Mouse (Mus musculus): ENCODE measurements around the gene Zfp763. TPM values are rescaled to one million over a fixed set of nuclear protein-coding genes. Genes with fewer than 3 reads are reported as not detected.
"Not testable (repeated sequence)": the region's sequence is repeated elsewhere in the genome, so short reads cannot be mapped to it uniquely, and the experiment has no call there.

Zfp763 gene
- 12.6 and 16.2 TPM in 2 replicates for polyA plus RNA-seq (2016; fragmentation: Nextera tagmentation; extraction: Ambion mirVana)

GRCm38 (mm10) chr17:33032900-33033891 is at the start of gene Zfp763:
Gene Zfp763 (minus strand): TSS chr17:33033402.
- H3K4me3 ChIP-seq, result peak within 1 kb of the TSS; percentile 94
- peak within 1 kb of the TSS; percentile 94 for H3K27ac ChIP-seq
- no peaks in the 10 kb centered on the region for H3K27me3 ChIP-seq (ENCODE audit: insufficient read depth, poor library complexity, severe bottlenecking)
- peaks cover 15% of the 10 kb centered on the region for H3K9me3 ChIP-seq
- DNase-seq (ENCODE audit: low spot score), result peak; percentile 88
- 4% methylated on average over 27 of the region's 27 CpGs for WGBS
- H3K4me1 ChIP-seq (replicated peaks), result peaks cover 10% of the 10 kb centered on the region
- peaks cover 28% of the 10 kb centered on the region for H3K36me3 ChIP-seq

DNA sequence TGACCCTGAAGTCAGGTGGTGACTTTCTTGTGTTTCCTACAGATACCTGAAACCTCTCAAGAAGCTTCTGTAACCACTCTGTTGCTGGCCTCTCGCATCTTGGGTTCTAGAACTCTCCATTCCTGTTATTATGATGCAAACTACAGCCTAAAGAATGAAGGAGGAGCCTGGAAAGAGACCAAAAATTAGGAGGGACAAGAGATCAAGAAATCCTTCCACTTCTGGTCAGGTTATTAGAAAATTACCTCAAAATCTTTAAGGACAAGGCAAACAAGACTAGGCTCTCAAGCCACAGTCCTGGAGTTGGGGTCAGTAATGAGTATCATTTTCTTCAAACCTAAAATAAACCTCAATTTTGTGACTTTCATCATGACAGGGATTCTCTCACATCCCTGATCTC is 34.8 kb upstream of the Zfp763 start, which contains the start of gene 4921501E09Rik:
Gene 4921501E09Rik, minus strand, starts transcription at position 101 of the 400 bp plus-strand sequence.
- Histone ChIP-seq H3K4me3 (no peak within 1 kb of the TSS), H3K36me3 (no peaks in the 10 kb centered on the region), H3K4me1 (replicated peaks) (peaks cover 2% of the 10 kb centered on the region), H3K9me3 (no peaks in the 10 kb centered on the region), H3K27me3 (ENCODE audit: insufficient read depth, poor library complexity, severe bottlenecking) (no peaks in the 10 kb centered on the region), H3K27ac (no peak within 1 kb of the TSS)
- WGBS, result 58% methylated on average over 1 of the region's 1 CpGs
- DNase-seq (ENCODE audit: low spot score), result no peak

GRCm38 (mm10) chr17:33063001-33063400 is 29.8 kb upstream of the Zfp763 start:
- H3K36me3 ChIP-seq, result no peaks in the 10 kb centered on the region
- no peak for DNase-seq (ENCODE audit: low spot score)
- H3K4me1 ChIP-seq (replicated peaks), result peaks cover 4% of the 10 kb centered on the region
- no peaks in the 10 kb centered on the region for H3K9me3 ChIP-seq
- no peak overlapping the region for H3K4me3 ChIP-seq
- 0% methylated on average over 1 of the region's 1 CpGs for WGBS
- no peaks in the 10 kb centered on the region for H3K27me3 ChIP-seq (ENCODE audit: insufficient read depth, poor library complexity, severe bottlenecking)
- H3K27ac ChIP-seq, result no peak overlapping the region

GRCm38 (mm10) chr17:33058791-33059190 is 25.6 kb upstream of the Zfp763 start:
- no peaks in the 10 kb centered on the region for H3K27me3 ChIP-seq (ENCODE audit: insufficient read depth, poor library complexity, severe bottlenecking)
- peaks cover 4% of the 10 kb centered on the region for H3K4me1 ChIP-seq (replicated peaks)
- H3K27ac ChIP-seq, result no peak overlapping the region
- no peaks in the 10 kb centered on the region for H3K9me3 ChIP-seq
- 11% methylated on average over 1 of the region's 1 CpGs for WGBS
- no peak for DNase-seq (ENCODE audit: low spot score)
- H3K4me3 ChIP-seq, result no peak overlapping the region
- H3K36me3 ChIP-seq, result no peaks in the 10 kb centered on the region

- Histone ChIP-seq H3K4me1 (replicated peaks) (peaks cover 10% of the 10 kb centered on the region), H3K4me3 (peak overlapping the region; percentile 94), H3K9me3 (peaks cover 23% of the 10 kb centered on the region), H3K36me3 (peaks cover 36% of the 10 kb centered on the region), H3K27me3 (ENCODE audit: insufficient read depth, poor library complexity, severe bottlenecking) (no peaks in the 10 kb centered on the region), H3K27ac (peak overlapping the region; percentile 94)
- no peak for DNase-seq (ENCODE audit: low spot score)
- 13% methylated on average over 10 of the region's 10 CpGs for WGBS
These were observed 826 bp downstream of the Zfp763 start for GRCm38 (mm10) chr17:33032376-33032775.

DNA sequence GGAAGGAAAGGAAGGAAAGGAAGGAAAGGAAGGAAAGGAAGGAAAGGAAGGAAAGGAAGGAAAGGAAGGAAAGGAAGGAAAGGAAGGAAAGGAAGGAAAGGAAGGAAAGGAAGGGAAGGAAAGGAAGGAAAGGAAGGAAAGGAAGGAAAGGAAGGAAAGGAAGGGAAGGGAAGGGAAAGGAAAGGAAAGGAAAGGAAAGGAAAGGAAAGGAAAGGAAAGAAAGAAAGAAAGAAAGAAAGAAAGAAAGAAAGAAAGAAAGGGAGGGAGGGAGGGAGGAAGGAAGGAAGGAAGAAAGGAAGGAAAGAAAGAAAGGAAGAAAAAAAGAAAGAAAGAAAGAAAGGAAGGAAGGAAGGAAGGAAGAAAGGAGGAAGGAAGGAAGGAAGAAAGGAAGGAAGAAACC is 12.8 kb downstream of the Zfp763 start:
- not testable (repeated sequence) for H3K4me1 ChIP-seq (replicated peaks); H3K4me3 ChIP-seq; H3K27ac ChIP-seq; H3K27me3 ChIP-seq (ENCODE audit: insufficient read depth, poor library complexity, severe bottlenecking); DNase-seq (ENCODE audit: low spot score)
- Histone ChIP-seq H3K9me3 (peaks cover 91% of the 10 kb centered on the region), H3K36me3 (peaks cover 99% of the 10 kb centered on the region)

- Histone ChIP-seq H3K36me3 (peaks cover 22% of the 10 kb centered on the region), H3K27ac (no peak overlapping the region), H3K4me1 (replicated peaks) (no peaks in the 10 kb centered on the region), H3K27me3 (ENCODE audit: insufficient read depth, poor library complexity, severe bottlenecking) (no peaks in the 10 kb centered on the region), H3K4me3 (no peak overlapping the region), H3K9me3 (peaks cover 16% of the 10 kb centered on the region; the same call in 1 of the 2 replicates)
- no peak for DNase-seq (ENCODE audit: low spot score)
- 49% methylated on average over 9 of the region's 9 CpGs for WGBS
These were observed 24.9 kb downstream of the Zfp763 start for GRCm38 (mm10) chr17:33008337-33008736.

- 91% methylated on average over 2 of the region's 2 CpGs for whole genome bisulfite sequencing
- Histone ChIP-seq H3K27ac (no peak overlapping the region), H3K4me3 (no peak overlapping the region), H3K4me1 (replicated peaks) (peaks cover 8% of the 10 kb centered on the region), H3K27me3 (ENCODE audit: insufficient read depth, poor library complexity, severe bottlenecking) (no peaks in the 10 kb centered on the region), H3K9me3 (peaks cover 11% of the 10 kb centered on the region; the same call in 1 of the 2 replicates), H3K36me3 (peaks cover 71% of the 10 kb centered on the region)
- DNase-seq (ENCODE audit: low spot score), result no peak
These were observed 34.7 kb downstream of the Zfp763 start for GRCm38 (mm10) chr17:32998492-32998891.

GRCm38 (mm10) chr17:32992699-32993474 is 40.3 kb downstream of the Zfp763 start, which contains the start of gene Zfp952:
Gene Zfp952 (plus strand): TSS chr17:32993129.
- peak within 1 kb of the TSS; percentile 82 for H3K4me3 ChIP-seq
- no peaks in the 10 kb centered on the region; the same call in 1 of the 2 replicates for H3K9me3 ChIP-seq
- H3K27me3 ChIP-seq (ENCODE audit: insufficient read depth, poor library complexity, severe bottlenecking), result no peaks in the 10 kb centered on the region
- peak; percentile 82 for DNase-seq (ENCODE audit: low spot score)
- H3K27ac ChIP-seq, result peak within 1 kb of the TSS; percentile 89
- WGBS, result 2% methylated on average over 21 of the region's 21 CpGs
- peaks cover 13% of the 10 kb centered on the region for H3K4me1 ChIP-seq (replicated peaks)
- peaks cover 27% of the 10 kb centered on the region for H3K36me3 ChIP-seq

GRCm38 (mm10) chr17:32991965-32992698 is 41.1 kb downstream of the Zfp763 start:
- Histone ChIP-seq H3K27ac (peak overlapping the region; percentile 89), H3K36me3 (peaks cover 27% of the 10 kb centered on the region), H3K4me3 (peak overlapping the region; percentile 82), H3K27me3 (ENCODE audit: insufficient read depth, poor library complexity, severe bottlenecking) (no peaks in the 10 kb centered on the region), H3K4me1 (replicated peaks) (peaks cover 13% of the 10 kb centered on the region), H3K9me3 (no peaks in the 10 kb centered on the region; the same call in 1 of the 2 replicates)
- DNase-seq (ENCODE audit: low spot score), result no peak
- WGBS, result 71% methylated on average over 12 of the region's 12 CpGs

- Histone ChIP-seq H3K4me1 (replicated peaks) (no peaks in the 10 kb centered on the region), H3K27me3 (ENCODE audit: insufficient read depth, poor library complexity, severe bottlenecking) (no peaks in the 10 kb centered on the region), H3K4me3 (no peak overlapping the region), H3K27ac (no peak overlapping the region), H3K9me3 (no peaks in the 10 kb centered on the region), H3K36me3 (peaks cover 17% of the 10 kb centered on the region)
- WGBS, result 73% methylated on average over 4 of the region's 4 CpGs
- DNase-seq (ENCODE audit: low spot score), result no peak
These were observed 46.9 kb downstream of the Zfp763 start for GRCm38 (mm10) chr17:32986301-32986700.

DNA sequence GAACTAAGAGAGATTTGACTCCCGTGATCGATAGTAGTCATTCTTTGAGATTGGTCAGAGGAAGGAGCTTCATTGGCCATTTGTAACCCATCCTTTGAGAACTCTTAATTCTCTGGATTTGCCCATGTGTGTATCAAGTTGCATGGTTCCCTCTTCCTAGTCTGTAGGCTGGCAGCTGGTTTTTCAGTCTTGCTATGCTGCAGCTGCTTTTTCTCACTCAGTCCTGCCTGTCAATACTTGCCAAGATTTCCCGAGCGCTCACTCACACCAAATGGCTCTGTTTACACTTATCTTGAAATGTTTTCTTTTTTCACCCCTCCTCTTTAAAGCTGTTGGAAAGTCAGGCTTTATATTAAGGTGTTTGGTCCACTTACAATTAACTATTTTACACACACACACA is 51.8 kb downstream of the Zfp763 start:
- H3K27ac ChIP-seq, result no peak overlapping the region
- H3K36me3 ChIP-seq, result peaks cover 65% of the 10 kb centered on the region
- no peaks in the 10 kb centered on the region for H3K27me3 ChIP-seq (ENCODE audit: insufficient read depth, poor library complexity, severe bottlenecking)
- 0 out of 2 replicates have a peak, but pooled peaks cover 9% of the 10 kb centered on the region for H3K9me3 ChIP-seq
- no peak overlapping the region for H3K4me3 ChIP-seq
- WGBS, result 94% methylated on average over 4 of the region's 4 CpGs
- no peaks in the 10 kb centered on the region for H3K4me1 ChIP-seq (replicated peaks)
- DNase-seq (ENCODE audit: low spot score), result no peak

Measured in hindbrain, embryonic 10.5 days (tissue).